Mouse (Mus musculus) ES-E14 (cell line): ENCODE results near the gene Canx.

Experiments
- HCFC1 ChIP-seq: IDR thresholded peaks from 2 replicates; pipeline ENCODE4 v1.6.1; 2012; ENCODE audit warnings: low read length, inconsistent platforms, borderline replicate concordance; ENCODE audit not compliant: insufficient read depth
- ZNF384 ChIP-seq: IDR thresholded peaks from 2 replicates; pipeline ENCODE4 v1.6.1; 2012; ENCODE audit warnings: low read depth, low read length, inconsistent platforms

GRCm38 (mm10) chr11:50324751-50325471 is 562 bp downstream of the Canx start:
- no peak for TF ChIP-seq ZNF384
- TF ChIP-seq HCFC1, result no peak
